18 mouse cellular contexts compared by ENCODE assay signal in genomic region chr9:48418397-48418796, GRCm38 (mm10).
A peak's percentile ranks its signal among the peaks of the same experiment; 100 is the strongest.
DNase-seq lines count a peak whose midpoint lies in the region; ATAC-seq lines count a peak whose summit lies in the region.
"Had no signal": no experiment of that assay in that cellular context is flagged by ENCODE, and none has a peak within 500 bp of the region (broad histone marks: within the 10 kb centered on the region; RNA-seq: fewer than 3 reads in every experiment).

No protein-coding gene starts in this region.

- no peak overlapping the region for H3K9ac ChIP-seq in intestine, embryonic 16.5 days (ENCODE audit: low read depth, low read length)
- H3K9ac ChIP-seq: forebrain, embryonic 13.5 days; hindbrain, embryonic 13.5 days had no signal

- H3K4me1 ChIP-seq in brown adipose tissue, adult 24 weeks (ENCODE audit: control insufficient read depth, insufficient read depth, insufficient read length, low read length), result no peaks in the 10 kb centered on the region
- no peaks in the 10 kb centered on the region for H3K4me1 ChIP-seq in intestine, embryonic 16.5 days (ENCODE audit: control insufficient read depth, insufficient read depth, low read length)
- H3K4me1 ChIP-seq: embryonic facial prominence, embryonic 10.5 days; forebrain, embryonic 13.5 days; heart, embryonic 10.5 days; hindbrain, embryonic 13.5 days had no signal

- H3K4me3 ChIP-seq in brown adipose tissue, adult 24 weeks (ENCODE audit: insufficient read depth, low read depth, low read length), result no peak overlapping the region
- H3K4me3 ChIP-seq in intestine, embryonic 16.5 days (ENCODE audit: low read length), result no peak overlapping the region
- H3K4me3 ChIP-seq: embryonic facial prominence, embryonic 10.5 days; forebrain, embryonic 13.5 days; gastrocnemius, adult 2 months; heart, embryonic 10.5 days; hindbrain, embryonic 13.5 days had no signal

- H3K9me3 ChIP-seq in intestine, embryonic 16.5 days (ENCODE audit: control insufficient read depth, low read length), result no peaks in the 10 kb centered on the region
- H3K9me3 ChIP-seq: embryonic facial prominence, embryonic 10.5 days; forebrain, embryonic 13.5 days; heart, embryonic 10.5 days; hindbrain, embryonic 13.5 days had no signal

- DNase-seq in spleen, adult 18-20 months, result peak; percentile 30 to 46
- no peak for DNase-seq in spleen, adult 12 weeks (ENCODE audit: low spot score)
- peak; percentile 64 for DNase-seq in thymus, postnatal 14 days
- DNase-seq in thymus, postnatal 0 days (ENCODE audit: low spot score), result no peak
- DNase-seq in thymus, postnatal 4 days, result peak; percentile 36
- DNase-seq in heart, postnatal 10 days, result no peak
- DNase-seq: adrenal gland, postnatal 10 days; cerebellum, adult 2 months; cerebellum, postnatal 10 days; gastrocnemius, adult 2 months; gastrocnemius, postnatal 25 days; heart, postnatal 14 days had no signal

- H3K27ac ChIP-seq in brown adipose tissue, adult 24 weeks (replicated peaks; ENCODE audit: low read depth, low read length), result peak overlapping the region; percentile 8; the same call in 1 of the 2 replicates
- H3K27ac ChIP-seq in intestine, embryonic 16.5 days (ENCODE audit: low read length), result no peak overlapping the region
- H3K27ac ChIP-seq: embryonic facial prominence, embryonic 10.5 days; forebrain, embryonic 13.5 days; gastrocnemius, adult 2 months; heart, embryonic 10.5 days; hindbrain, embryonic 13.5 days had no signal

- no peak overlapping the region for H3K4me2 ChIP-seq in intestine, embryonic 16.5 days (ENCODE audit: low read depth, low read length)
- H3K4me2 ChIP-seq: forebrain, embryonic 13.5 days; hindbrain, embryonic 13.5 days had no signal

- intact Hi-C loops in heart, postnatal 10 days (cut with DNase I), result no loop called here

- no peaks in the 10 kb centered on the region for H3K27me3 ChIP-seq in intestine, embryonic 16.5 days (replicated peaks; ENCODE audit: control insufficient read depth, insufficient read depth, low read length)
- H3K27me3 ChIP-seq: forebrain, embryonic 13.5 days; hindbrain, embryonic 13.5 days had no signal

- WGBS in intestine, embryonic 16.5 days, result 70% methylated on average over 2 of the region's 2 CpGs

- ATAC-seq in intestine, embryonic 16.5 days, result no peak
- ATAC-seq: forebrain, embryonic 13.5 days had no signal

- no peaks in the 10 kb centered on the region for H3K36me3 ChIP-seq in intestine, embryonic 16.5 days (ENCODE audit: control insufficient read depth, insufficient read depth, low read length)
- H3K36me3 ChIP-seq: embryonic facial prominence, embryonic 10.5 days; heart, embryonic 10.5 days; hindbrain, embryonic 13.5 days had no signal

Comparison
In these comparisons a context has a peak if more than half of its experiments do, and no peak if none do; other contexts are left out.
1. DNase-seq: peak in spleen, adult 18-20 months (2 of 2), thymus, postnatal 14 days (single experiment) and thymus, postnatal 4 days (single experiment); none in spleen, adult 12 weeks (single experiment), thymus, postnatal 0 days (single experiment) and heart, postnatal 10 days (0 of 2).